Mouse (Mus musculus): ENCODE measurements around the gene Icam4.

DNA sequence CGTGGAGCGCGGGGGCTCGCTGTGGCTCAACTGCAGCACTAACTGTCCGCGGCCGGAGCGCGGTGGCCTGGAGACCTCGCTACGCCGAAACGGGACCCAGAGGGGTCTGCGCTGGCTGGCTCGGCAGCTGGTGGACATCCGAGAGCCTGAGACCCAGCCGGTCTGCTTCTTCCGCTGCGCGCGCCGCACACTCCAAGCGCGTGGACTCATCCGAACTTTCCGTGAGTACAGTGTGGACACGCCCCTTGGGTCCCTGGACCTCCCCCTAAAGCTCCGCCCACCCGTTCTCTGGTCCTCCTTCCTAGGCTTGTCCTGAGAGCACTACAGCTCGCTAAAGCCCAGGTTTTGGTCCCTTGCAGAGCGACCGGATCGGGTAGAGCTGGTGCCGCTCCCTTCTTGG lies 4.0 kb downstream of the Icam4 start:
- TF ChIP-seq POLR2A (IDR thresholded peaks at IDR 0.05; ENCODE audit: control insufficient read depth, low read depth, low read length) = no peak
- no peak for TF ChIP-seq CTCF (IDR thresholded peaks at IDR 0.05; ENCODE audit: control insufficient read depth, insufficient read depth, insufficient replicate concordance, low read depth, low read length)

All from testis, adult 2 months (tissue).